In genomic region chr10:73564216-73564615, GRCm38 (mm10) we compare ENCODE assay signal across 8 mouse cellular contexts.
DNase-seq lines count a peak whose midpoint lies in the region; ATAC-seq and TF ChIP-seq lines count a peak whose summit lies in the region.

No protein-coding gene starts in this region.

- TF ChIP-seq CTCF in kidney, postnatal 0 days (IDR thresholded peaks at IDR 0.05; ENCODE audit: low read depth) = peak; percentile 60

- WGBS in kidney, postnatal 0 days = 72% methylated on average over 7 of the region's 7 CpGs
- WGBS in limb, embryonic 11.5 days = 68% methylated on average over 7 of the region's 7 CpGs

- no peak overlapping the region for H3K4me2 ChIP-seq in kidney, postnatal 0 days (ENCODE audit: low read length)
- no peak overlapping the region for H3K4me2 ChIP-seq in limb, embryonic 11.5 days (ENCODE audit: low read depth, severe bottlenecking)

- no peak for ATAC-seq in kidney, postnatal 0 days (replicated peaks; ENCODE audit: low FRiP score, low read depth)
- ATAC-seq in limb, embryonic 11.5 days (ENCODE audit: insufficient number of reproducible peaks, low FRiP score, low TSS enrichment, low read depth) = no peak

- H3K9ac ChIP-seq in kidney, postnatal 0 days (ENCODE audit: low read depth, low read length) = no peak overlapping the region
- no peak overlapping the region for H3K9ac ChIP-seq in limb, embryonic 11.5 days (ENCODE audit: low read length)

- no peaks in the 10 kb centered on the region for H3K9me3 ChIP-seq in kidney, postnatal 0 days (replicated peaks; ENCODE audit: low read length)
- H3K9me3 ChIP-seq in limb, embryonic 11.5 days (ENCODE audit: control insufficient read depth, low read length) = no peaks in the 10 kb centered on the region

- H3K4me3 ChIP-seq in kidney, postnatal 0 days (replicated peaks; ENCODE audit: low read depth, low read length) = no peak overlapping the region
- no peak overlapping the region for H3K4me3 ChIP-seq in limb, embryonic 11.5 days (ENCODE audit: low read depth, low read length)

- no peaks in the 10 kb centered on the region for H3K27me3 ChIP-seq in kidney, postnatal 0 days (ENCODE audit: insufficient read depth, low read length)
- no peaks in the 10 kb centered on the region for H3K27me3 ChIP-seq in limb, embryonic 11.5 days (ENCODE audit: control insufficient read depth, insufficient read depth, low read length)

- peak; percentile 8 for DNase-seq in kidney, postnatal 0 days (ENCODE audit: low spot score)
- DNase-seq in kidney, adult 11 months = no peak
- DNase-seq in adrenal gland, adult 8-10 months = peak; percentile 21
- DNase-seq in embryo, embryonic 9.5 days (ENCODE audit: extremely low spot score) = peak; percentile 2
- peak; percentile 43 for DNase-seq in limb, embryonic 11.5 days (ENCODE audit: low spot score)
- no peak for DNase-seq in ovary, adult 18-20 months (ENCODE audit: low spot score)
- DNase-seq in thymus, postnatal 10 days (ENCODE audit: low spot score in 2 of 2) = no peak
- no peak for DNase-seq in Muller cell, postnatal 12 days (ENCODE audit: inconsistent ontology term)

- H3K36me3 ChIP-seq in kidney, postnatal 0 days (ENCODE audit: insufficient read depth, low read length) = no peaks in the 10 kb centered on the region
- H3K36me3 ChIP-seq in limb, embryonic 11.5 days (ENCODE audit: control insufficient read depth, insufficient read depth, low read length) = no peaks in the 10 kb centered on the region

- no peaks in the 10 kb centered on the region for H3K4me1 ChIP-seq in kidney, postnatal 0 days (replicated peaks; ENCODE audit: insufficient read depth, low read length)
- no peaks in the 10 kb centered on the region for H3K4me1 ChIP-seq in limb, embryonic 11.5 days (ENCODE audit: control insufficient read depth, insufficient read depth, low read length)

- no peak overlapping the region for H3K27ac ChIP-seq in kidney, postnatal 0 days
- no peak overlapping the region for H3K27ac ChIP-seq in limb, embryonic 11.5 days (replicated peaks; ENCODE audit: low read depth, low read length)

Comparison
In these comparisons a context has a peak if more than half of its experiments do, and no peak if none do; other contexts are left out.
1. DNase-seq: peak in kidney, postnatal 0 days (single experiment), adrenal gland, adult 8-10 months (single experiment), embryo, embryonic 9.5 days (single experiment) and limb, embryonic 11.5 days (single experiment); none in kidney, adult 11 months (single experiment), ovary, adult 18-20 months (single experiment), thymus, postnatal 10 days (0 of 2) and Muller cell, postnatal 12 days (single experiment).